Mouse (Mus musculus) liver, embryonic 14.5 days (tissue): ENCODE data around the gene Rnf185.

Experiments
- CTCF ChIP-seq: IDR thresholded peaks from 2 replicates; pipeline ENCODE4 v1.5.1; 2016; ENCODE audit warnings: antibody characterized with exemption, low read depth, control low read depth
- EP300 ChIP-seq: IDR thresholded peaks from 2 replicates; pipeline ENCODE4 v1.6.1; 2016; ENCODE audit warnings: antibody characterized with exemption, low read depth

- no peak for TF ChIP-seq EP300
- no peak for TF ChIP-seq CTCF
These were observed 6.4 kb upstream of the Rnf185 start for GRCm38 (mm10) chr11:3458428-3459104.
